Mouse (Mus musculus): ENCODE results near the gene Best1.

DNA sequence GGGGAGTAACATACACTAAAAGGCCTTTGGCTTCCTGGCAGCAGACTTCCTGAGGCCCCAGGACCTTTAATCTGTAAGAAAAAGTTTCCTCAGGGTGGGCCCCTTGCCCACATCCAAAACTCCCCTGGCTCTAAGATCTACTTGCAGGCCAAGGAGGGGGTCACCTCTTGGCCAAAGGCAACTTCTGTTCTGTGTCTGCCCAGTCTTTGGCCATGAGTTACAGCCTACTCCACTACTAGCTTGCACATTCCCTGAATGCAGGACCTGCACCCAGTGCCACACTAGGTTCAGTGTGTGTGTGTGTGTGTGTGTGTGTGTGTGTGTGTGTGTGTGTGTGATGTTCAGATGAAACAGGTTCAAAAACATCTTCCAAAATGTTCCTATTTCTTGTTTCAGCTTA is 13.8 kb downstream of the Best1 start:
- TF ChIP-seq GATA1 (IDR thresholded peaks at IDR 0.05; ENCODE audit: low read length) (no peak), TAL1 (IDR thresholded peaks at IDR 0.05; ENCODE audit: low read length) (no peak)
